Mouse (Mus musculus): ENCODE measurements around the gene Pate2. TPM values are rescaled to one million over a fixed set of nuclear protein-coding genes. Genes with fewer than 3 reads are reported as not detected.
"Not testable (repeated sequence)": the region's sequence is repeated elsewhere in the genome, so short reads cannot be mapped to it uniquely, and the experiment has no call there.

Pate2 gene
- polyA plus RNA-seq, 1 experiment from 2014 or later = 0.73 TPM

DNA sequence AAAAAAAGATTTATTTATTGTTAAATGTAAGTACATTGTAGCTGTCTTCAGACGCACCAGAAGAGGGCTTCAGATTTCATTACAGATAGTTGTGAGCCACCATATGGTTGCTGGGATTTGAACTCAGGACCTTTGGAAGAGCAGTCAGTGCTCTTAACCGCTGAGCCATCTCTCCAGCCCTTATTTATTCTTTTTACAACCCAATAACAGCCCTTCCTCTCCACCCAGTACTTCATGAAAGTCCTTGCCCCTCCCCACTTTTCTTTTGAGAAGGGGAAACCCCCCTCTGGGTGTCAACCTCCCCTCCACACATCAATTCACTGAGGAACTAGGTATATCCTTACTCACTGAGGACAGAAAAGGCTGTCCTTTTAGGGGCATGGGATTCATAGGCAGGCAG is 46.7 kb downstream of the Pate2 start:
- H3K4me1 ChIP-seq (ENCODE audit: control insufficient read depth, insufficient read depth, low read depth, low read length); H3K4me3 ChIP-seq (ENCODE audit: low read length); H3K9me3 ChIP-seq (ENCODE audit: control insufficient read depth, low read length); H3K27ac ChIP-seq (ENCODE audit: low read depth, low read length); H3K27me3 ChIP-seq (replicated peaks; ENCODE audit: control insufficient read depth, insufficient read depth, low read length); H3K36me3 ChIP-seq (ENCODE audit: control insufficient read depth, insufficient read depth, low read length); ATAC-seq; H3K9ac ChIP-seq (ENCODE audit: low read depth, low read length); H3K4me2 ChIP-seq (ENCODE audit: low read length): not testable (repeated sequence)
- WGBS = 62% methylated on average over 2 of the region's 2 CpGs

DNA sequence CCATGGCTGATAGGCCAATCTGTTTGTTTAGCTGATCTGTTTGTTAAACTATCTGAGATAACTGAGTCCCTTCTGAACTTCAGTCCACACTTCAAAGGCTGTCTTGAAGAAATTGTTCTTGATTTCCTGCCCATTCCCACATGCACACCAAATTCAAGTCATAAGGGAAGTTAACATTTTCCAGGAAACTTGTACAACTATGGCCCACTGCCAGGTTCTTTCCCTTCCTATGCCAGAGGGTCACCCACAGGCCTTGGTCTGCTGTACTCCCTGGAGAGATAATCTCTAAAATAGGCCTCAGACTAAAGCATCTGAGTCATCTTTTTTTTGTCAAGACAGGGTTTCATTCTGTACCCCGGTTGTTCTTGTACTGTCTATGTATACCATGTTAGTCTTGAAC is 62.9 kb downstream of the Pate2 start:
- Histone ChIP-seq H3K4me2 (ENCODE audit: low read length) (no peak overlapping the region), H3K9ac (ENCODE audit: low read depth, low read length) (no peak overlapping the region), H3K9me3 (ENCODE audit: control insufficient read depth, low read length) (no peaks in the 10 kb centered on the region), H3K27ac (ENCODE audit: low read depth, low read length) (no peak overlapping the region), H3K27me3 (replicated peaks; ENCODE audit: control insufficient read depth, insufficient read depth, low read length) (no peaks in the 10 kb centered on the region), H3K4me3 (ENCODE audit: low read length) (no peak overlapping the region), H3K4me1 (ENCODE audit: control insufficient read depth, insufficient read depth, low read depth, low read length) (no peaks in the 10 kb centered on the region), H3K36me3 (ENCODE audit: control insufficient read depth, insufficient read depth, low read length) (no peaks in the 10 kb centered on the region)
- ATAC-seq = no peak
- 87% methylated on average over 1 of the region's 1 CpGs for WGBS

DNA sequence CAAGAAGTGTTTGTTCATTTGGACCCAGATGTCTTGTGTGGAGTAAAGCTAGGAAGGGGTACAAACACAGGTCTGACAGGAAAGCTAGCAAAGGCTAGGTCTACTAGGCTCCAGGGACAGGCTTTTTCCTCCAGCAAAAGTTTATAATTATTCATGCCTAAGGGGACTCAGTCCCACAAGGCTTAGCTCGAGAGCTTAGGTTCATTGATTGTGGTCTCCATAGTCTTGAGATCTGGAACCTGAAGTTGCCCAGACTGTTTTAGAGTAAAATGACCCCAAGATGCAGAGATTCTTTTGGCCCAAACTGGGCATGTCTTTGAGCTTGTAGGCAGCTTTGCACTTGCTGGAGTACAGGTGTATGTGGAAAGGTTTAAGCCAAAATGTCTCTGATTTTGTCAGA is 78.0 kb downstream of the Pate2 start, which contains the start of gene Pate3:
Gene Pate3 (minus strand): TSS at position 101 of the 400 bp plus-strand sequence.
- H3K9me3 ChIP-seq (ENCODE audit: control insufficient read depth, low read length) = no peaks in the 10 kb centered on the region
- no peak within 1 kb of the TSS for H3K4me2 ChIP-seq (ENCODE audit: low read length)
- ATAC-seq = no peak
- no peak within 1 kb of the TSS for H3K27ac ChIP-seq (ENCODE audit: low read depth, low read length)
- no peaks in the 10 kb centered on the region for H3K36me3 ChIP-seq (ENCODE audit: control insufficient read depth, insufficient read depth, low read length)
- 84% methylated on average over 1 of the region's 1 CpGs for WGBS
- H3K4me1 ChIP-seq (ENCODE audit: control insufficient read depth, insufficient read depth, low read depth, low read length) = no peaks in the 10 kb centered on the region
- H3K27me3 ChIP-seq (replicated peaks; ENCODE audit: control insufficient read depth, insufficient read depth, low read length) = no peaks in the 10 kb centered on the region
- H3K9ac ChIP-seq (ENCODE audit: low read depth, low read length) = no peak within 1 kb of the TSS
- H3K4me3 ChIP-seq (ENCODE audit: low read length) = no peak within 1 kb of the TSS

DNA sequence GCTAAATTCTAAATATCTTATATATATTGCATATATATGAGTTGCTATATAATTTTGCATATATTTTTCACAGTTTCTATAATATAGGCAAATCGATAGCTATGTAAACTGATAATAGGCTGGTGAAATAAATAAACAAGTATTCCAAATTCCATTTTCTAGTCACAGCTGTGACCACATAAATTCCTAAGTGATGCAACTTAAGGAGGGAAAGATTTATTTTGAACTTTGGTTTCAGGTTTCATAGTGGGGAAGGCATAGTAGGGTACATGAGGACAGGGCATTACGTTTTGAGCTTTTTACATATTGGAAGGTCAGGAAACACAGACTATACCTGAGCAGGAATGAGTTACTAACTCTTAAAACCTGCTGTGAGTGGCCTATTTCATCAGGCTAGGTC is 103.5 kb downstream of the Pate2 start:
- no peaks in the 10 kb centered on the region for H3K36me3 ChIP-seq (ENCODE audit: control insufficient read depth, insufficient read depth, low read length)
- no peaks in the 10 kb centered on the region for H3K4me1 ChIP-seq (ENCODE audit: control insufficient read depth, insufficient read depth, low read depth, low read length)
- 88% methylated on average over 2 of the region's 2 CpGs for WGBS
- H3K27ac ChIP-seq (ENCODE audit: low read depth, low read length) = no peak overlapping the region
- no peak for ATAC-seq
- H3K4me2 ChIP-seq (ENCODE audit: low read length) = no peak overlapping the region
- no peak overlapping the region for H3K9ac ChIP-seq (ENCODE audit: low read depth, low read length)
- H3K9me3 ChIP-seq (ENCODE audit: control insufficient read depth, low read length) = no peaks in the 10 kb centered on the region
- H3K4me3 ChIP-seq (ENCODE audit: low read length) = no peak overlapping the region
- no peaks in the 10 kb centered on the region for H3K27me3 ChIP-seq (replicated peaks; ENCODE audit: control insufficient read depth, insufficient read depth, low read length)

DNA sequence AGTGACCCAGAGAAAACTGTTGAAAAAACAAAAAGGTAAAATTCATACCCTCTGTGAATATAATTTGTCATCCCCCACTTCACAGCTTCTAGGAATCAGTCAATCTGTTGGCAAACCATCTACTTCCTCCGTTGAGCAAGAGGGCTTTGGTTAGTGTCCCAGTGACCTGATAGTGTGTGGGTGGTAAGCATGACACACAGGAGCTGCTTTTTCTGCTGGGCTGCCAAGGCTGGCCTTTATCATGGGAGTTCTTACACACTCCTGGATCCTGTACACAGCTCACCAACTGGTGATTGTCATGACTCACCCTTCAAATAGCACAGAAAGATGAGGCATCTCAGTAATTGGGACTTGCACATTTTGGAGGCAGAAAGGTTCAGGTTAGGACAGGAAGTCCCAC is 116.9 kb downstream of the Pate2 start, which contains the start of gene Pate1:
Gene Pate1 (minus strand): TSS at position 378 of the 400 bp plus-strand sequence.
- H3K9ac ChIP-seq (ENCODE audit: low read depth, low read length) = no peak within 1 kb of the TSS
- H3K4me3 ChIP-seq (ENCODE audit: low read length) = no peak within 1 kb of the TSS
- no peaks in the 10 kb centered on the region for H3K27me3 ChIP-seq (replicated peaks; ENCODE audit: control insufficient read depth, insufficient read depth, low read length)
- WGBS = 62% methylated on average over 1 of the region's 1 CpGs
- H3K27ac ChIP-seq (ENCODE audit: low read depth, low read length) = no peak within 1 kb of the TSS
- H3K36me3 ChIP-seq (ENCODE audit: control insufficient read depth, insufficient read depth, low read length) = no peaks in the 10 kb centered on the region
- no peak within 1 kb of the TSS for H3K4me2 ChIP-seq (ENCODE audit: low read length)
- no peaks in the 10 kb centered on the region for H3K9me3 ChIP-seq (ENCODE audit: control insufficient read depth, low read length)
- no peaks in the 10 kb centered on the region for H3K4me1 ChIP-seq (ENCODE audit: control insufficient read depth, insufficient read depth, low read depth, low read length)
- ATAC-seq = no peak

DNA sequence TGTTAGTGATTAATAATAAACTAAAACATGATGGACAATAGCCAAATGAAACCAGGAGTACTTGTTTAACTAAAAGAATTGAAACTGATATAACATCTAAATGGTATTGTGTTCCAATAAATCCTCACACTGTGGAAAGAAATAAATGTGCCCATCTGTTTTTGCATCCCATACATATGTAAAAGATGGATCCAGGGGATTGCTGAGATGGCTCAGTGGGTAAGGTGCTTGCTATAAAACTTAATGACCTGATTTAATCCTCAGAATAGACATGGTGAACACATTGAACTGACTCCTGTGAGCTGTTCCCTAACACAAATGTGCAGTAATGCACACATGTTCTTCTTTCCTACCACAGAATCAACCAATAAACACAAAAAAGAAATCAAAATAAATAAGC is 121.8 kb downstream of the Pate2 start:
- no peak overlapping the region for H3K9ac ChIP-seq (ENCODE audit: low read depth, low read length)
- no peaks in the 10 kb centered on the region for H3K36me3 ChIP-seq (ENCODE audit: control insufficient read depth, insufficient read depth, low read length)
- H3K4me3 ChIP-seq (ENCODE audit: low read length) = no peak overlapping the region
- H3K27ac ChIP-seq (ENCODE audit: low read depth, low read length) = no peak overlapping the region
- H3K27me3 ChIP-seq (replicated peaks; ENCODE audit: control insufficient read depth, insufficient read depth, low read length) = no peaks in the 10 kb centered on the region
- ATAC-seq = no peak
- H3K4me2 ChIP-seq (ENCODE audit: low read length) = no peak overlapping the region
- no peaks in the 10 kb centered on the region for H3K4me1 ChIP-seq (ENCODE audit: control insufficient read depth, insufficient read depth, low read depth, low read length)
- H3K9me3 ChIP-seq (ENCODE audit: control insufficient read depth, low read length) = 0 out of 2 replicates have a peak, but pooled peaks cover 1% of the 10 kb centered on the region

DNA sequence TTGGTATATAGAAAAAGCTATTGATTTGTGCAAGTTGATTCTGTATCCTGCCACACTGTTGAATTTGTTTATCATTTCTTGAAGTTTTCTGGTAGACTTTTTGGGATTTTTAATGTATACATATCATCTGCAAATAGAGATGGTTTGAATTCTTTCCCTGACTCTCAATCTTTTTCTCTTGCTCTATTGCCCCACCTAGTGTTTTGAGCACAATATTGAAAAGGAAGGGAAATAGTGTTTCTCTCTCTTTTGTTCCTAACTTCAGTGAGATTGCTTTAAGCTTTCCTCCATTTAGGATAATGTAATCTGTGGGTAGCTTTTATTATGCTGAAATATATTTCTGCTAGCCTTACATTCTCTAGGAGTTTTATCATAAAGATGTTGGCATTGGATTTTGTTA is 137.2 kb downstream of the Pate2 start:
- H3K9ac ChIP-seq (ENCODE audit: low read depth, low read length) = no peak overlapping the region
- H3K27me3 ChIP-seq (replicated peaks; ENCODE audit: control insufficient read depth, insufficient read depth, low read length) = no peaks in the 10 kb centered on the region

More for the DNA sequence above, 137.2 kb downstream of the Pate2 start:
- no peak for ATAC-seq
- Histone ChIP-seq H3K9me3 (ENCODE audit: control insufficient read depth, low read length) (no peaks in the 10 kb centered on the region), H3K36me3 (ENCODE audit: control insufficient read depth, insufficient read depth, low read length) (no peaks in the 10 kb centered on the region), H3K4me1 (ENCODE audit: control insufficient read depth, insufficient read depth, low read depth, low read length) (no peaks in the 10 kb centered on the region), H3K27ac (ENCODE audit: low read depth, low read length) (no peak overlapping the region), H3K4me3 (ENCODE audit: low read length) (no peak overlapping the region), H3K4me2 (ENCODE audit: low read length) (no peak overlapping the region)

Other genes with a start within 250 kb of the Pate2 start
- 2.9 and 3.7 TPM in 2 replicates for gene Cdon, start 149.2 kb upstream of the Pate2 start, polyA plus RNA-seq (2015; fragmentation: Nextera tagmentation; extraction: Ambion mirVana)
- not detected in 2 replicates for gene Gm1113, start 52.0 kb upstream of the Pate2 start, polyA plus RNA-seq (2015; fragmentation: Nextera tagmentation; extraction: Ambion mirVana)
- gene Ddx25, start 11.8 kb upstream of the Pate2 start, polyA plus RNA-seq (2015; fragmentation: Nextera tagmentation; extraction: Ambion mirVana) = 28.6 and 30.1 TPM in 2 replicates
- gene Pus3, start 11.7 kb upstream of the Pate2 start, polyA plus RNA-seq (2015; fragmentation: Nextera tagmentation; extraction: Ambion mirVana) = 14.1 and 15.2 TPM in 2 replicates
- 14.8 and 17.6 TPM in 2 replicates for gene Hyls1, start 114 bp downstream of the Pate2 start, polyA plus RNA-seq (2015; fragmentation: Nextera tagmentation; extraction: Ambion mirVana)
- gene Pate4, start 41.7 kb downstream of the Pate2 start, polyA plus RNA-seq (2015; fragmentation: Nextera tagmentation; extraction: Ambion mirVana) = not detected in 2 replicates
- not detected in 2 replicates for gene Pate3, start 77.9 kb downstream of the Pate2 start, polyA plus RNA-seq (2015; fragmentation: Nextera tagmentation; extraction: Ambion mirVana)
- not detected in 2 replicates for gene Pate1, start 117.1 kb downstream of the Pate2 start, polyA plus RNA-seq (2015; fragmentation: Nextera tagmentation; extraction: Ambion mirVana)
- not detected in 2 replicates for gene Gm17677, start 170.8 kb downstream of the Pate2 start, polyA plus RNA-seq (2015; fragmentation: Nextera tagmentation; extraction: Ambion mirVana)
- not detected in 2 replicates for gene Gm17727, start 207.8 kb downstream of the Pate2 start, polyA plus RNA-seq (2015; fragmentation: Nextera tagmentation; extraction: Ambion mirVana)
- not detected in 2 replicates for gene Gm27235, start 219.8 kb downstream of the Pate2 start, polyA plus RNA-seq (2015; fragmentation: Nextera tagmentation; extraction: Ambion mirVana)
- gene D730048I06Rik, start 219.8 kb downstream of the Pate2 start, polyA plus RNA-seq (2015; fragmentation: Nextera tagmentation; extraction: Ambion mirVana) = not detected in 2 replicates